Mouse (Mus musculus) embryo, embryonic 11.5 days (tissue): Measurements from ENCODE around the gene Pax2.

ENCODE experiments used
- DNase-seq: peaks from one replicate; pipeline ENCODE4 v3.0.0-alpha.2; 2012; ENCODE audit warnings: low read depth, low spot score

Pax2 gene

GRCm38 (mm10) chr19:44748271-44748670, 7.6 kb upstream of the Pax2 start:
- DNase-seq = no peak

GRCm38 (mm10) chr19:44749061-44749990, 6.5 kb upstream of the Pax2 start:
- no peak for DNase-seq

GRCm38 (mm10) chr19:44750051-44751041, 5.5 kb upstream of the Pax2 start:
- DNase-seq = no peak

GRCm38 (mm10) chr19:44751042-44751441, 4.8 kb upstream of the Pax2 start:
- no peak for DNase-seq

GRCm38 (mm10) chr19:44751551-44751950, 4.3 kb upstream of the Pax2 start:
- no peak for DNase-seq

- no peak for DNase-seq
Observed at GRCm38 (mm10) chr19:44752056-44752940, 3.5 kb upstream of the Pax2 start.

- no peak for DNase-seq
Observed at GRCm38 (mm10) chr19:44753361-44753760, 2.5 kb upstream of the Pax2 start.

GRCm38 (mm10) chr19:44754461-44755377, 1.1 kb upstream of the Pax2 start:
- DNase-seq = no peak

GRCm38 (mm10) chr19:44755378-44755692, 510 bp upstream of the Pax2 start:
- no peak for DNase-seq

- DNase-seq = no peak
Observed at GRCm38 (mm10) chr19:44756421-44757230, 781 bp downstream of the Pax2 start.

- DNase-seq = no peak
Observed at GRCm38 (mm10) chr19:44757231-44757871, 1.5 kb downstream of the Pax2 start.

- DNase-seq = no peak
Observed at GRCm38 (mm10) chr19:44758846-44759245, 3.0 kb downstream of the Pax2 start.

- no peak for DNase-seq
Observed at GRCm38 (mm10) chr19:44759531-44760118, 3.8 kb downstream of the Pax2 start.

- no peak for DNase-seq
Observed at GRCm38 (mm10) chr19:44760259-44761131, 4.7 kb downstream of the Pax2 start.

- DNase-seq = no peak
Observed at GRCm38 (mm10) chr19:44762121-44762621, 6.3 kb downstream of the Pax2 start.

GRCm38 (mm10) chr19:44770268-44771050, 14.6 kb downstream of the Pax2 start:
- no peak for DNase-seq

- no peak for DNase-seq
Observed at GRCm38 (mm10) chr19:44771499-44771898, 15.7 kb downstream of the Pax2 start.
